Mouse (Mus musculus): ENCODE measurements around the gene Gm43552. TPM values are rescaled to one million over a fixed set of nuclear protein-coding genes. Genes with fewer than 3 reads are reported as not detected.

Gene Gm43552
- polyA plus RNA-seq, 1 experiment = not detected

GRCm38 (mm10) chr5:65428321-65428720 lies 64.3 kb downstream of the Gm43552 start:
- no peak overlapping the region for H3K4me3 ChIP-seq (ENCODE audit: low read depth, low read length)
- no peaks in the 10 kb centered on the region for H3K4me1 ChIP-seq (ENCODE audit: control insufficient read depth, insufficient read depth, low read length)
- no peak overlapping the region for H3K27ac ChIP-seq (ENCODE audit: insufficient read depth, low read length)
- no peaks in the 10 kb centered on the region for H3K27me3 ChIP-seq (ENCODE audit: control insufficient read depth, insufficient read depth, low read length, poor library complexity, severe bottlenecking)
- H3K36me3 ChIP-seq (ENCODE audit: control insufficient read depth, insufficient read depth, low read length, poor library complexity, severe bottlenecking) = no peaks in the 10 kb centered on the region
- H3K9ac ChIP-seq (ENCODE audit: low read depth, poor library complexity, severe bottlenecking) = no peak overlapping the region
- TF ChIP-seq CTCF (IDR thresholded peaks at IDR 0.05; ENCODE audit: low read depth, low read length) (no peak), EP300 (IDR thresholded peaks at IDR 0.05; ENCODE audit: insufficient read depth, low read depth, low read length) (no peak), POLR2A (IDR thresholded peaks at IDR 0.05; ENCODE audit: insufficient read depth, low read length) (no peak)
- no peaks in the 10 kb centered on the region for H3K9me3 ChIP-seq (replicated peaks; ENCODE audit: control insufficient read depth, insufficient read depth, low read length, poor library complexity, severe bottlenecking)

- Histone ChIP-seq H3K36me3 (ENCODE audit: control insufficient read depth, insufficient read depth, low read length, poor library complexity, severe bottlenecking) (no peaks in the 10 kb centered on the region; the same call in 1 of the 2 replicates), H3K27me3 (ENCODE audit: control insufficient read depth, insufficient read depth, low read length, poor library complexity, severe bottlenecking) (no peaks in the 10 kb centered on the region)
- TF ChIP-seq EP300 (IDR thresholded peaks at IDR 0.05; ENCODE audit: insufficient read depth, low read depth, low read length) (no peak), CTCF (IDR thresholded peaks at IDR 0.05; ENCODE audit: low read depth, low read length) (no peak), POLR2A (IDR thresholded peaks at IDR 0.05; ENCODE audit: insufficient read depth, low read length) (no peak)
Observed at GRCm38 (mm10) chr5:65425251-65425650, 67.4 kb downstream of the Gm43552 start.

GRCm38 (mm10) chr5:65424215-65424614 lies 68.4 kb downstream of the Gm43552 start:
- H3K4me1 ChIP-seq (ENCODE audit: control insufficient read depth, insufficient read depth, low read length) = no peaks in the 10 kb centered on the region
- no peaks in the 10 kb centered on the region; the same call in 1 of the 2 replicates for H3K36me3 ChIP-seq (ENCODE audit: control insufficient read depth, insufficient read depth, low read length, poor library complexity, severe bottlenecking)
- no peak overlapping the region for H3K9ac ChIP-seq (ENCODE audit: low read depth, poor library complexity, severe bottlenecking)
- no peaks in the 10 kb centered on the region for H3K9me3 ChIP-seq (replicated peaks; ENCODE audit: control insufficient read depth, insufficient read depth, low read length, poor library complexity, severe bottlenecking)
- TF ChIP-seq EP300 (IDR thresholded peaks at IDR 0.05; ENCODE audit: insufficient read depth, low read depth, low read length) (no peak), POLR2A (IDR thresholded peaks at IDR 0.05; ENCODE audit: insufficient read depth, low read length) (no peak), CTCF (IDR thresholded peaks at IDR 0.05; ENCODE audit: low read depth, low read length) (no peak)
- no peaks in the 10 kb centered on the region for H3K27me3 ChIP-seq (ENCODE audit: control insufficient read depth, insufficient read depth, low read length, poor library complexity, severe bottlenecking)
- no peak overlapping the region for H3K27ac ChIP-seq (ENCODE audit: insufficient read depth, low read length)
- H3K4me3 ChIP-seq (ENCODE audit: low read depth, low read length) = no peak overlapping the region

More at GRCm38 (mm10) chr5:65425251-65425650, 67.4 kb downstream of the Gm43552 start:
- Histone ChIP-seq H3K4me1 (ENCODE audit: control insufficient read depth, insufficient read depth, low read length) (no peaks in the 10 kb centered on the region), H3K27ac (ENCODE audit: insufficient read depth, low read length) (no peak overlapping the region), H3K4me3 (ENCODE audit: low read depth, low read length) (no peak overlapping the region), H3K9ac (ENCODE audit: low read depth, poor library complexity, severe bottlenecking) (no peak overlapping the region), H3K9me3 (replicated peaks; ENCODE audit: control insufficient read depth, insufficient read depth, low read length, poor library complexity, severe bottlenecking) (no peaks in the 10 kb centered on the region)

GRCm38 (mm10) chr5:65422803-65423202 lies 69.8 kb downstream of the Gm43552 start:
- Histone ChIP-seq H3K27ac (ENCODE audit: insufficient read depth, low read length) (no peak overlapping the region), H3K27me3 (ENCODE audit: control insufficient read depth, insufficient read depth, low read length, poor library complexity, severe bottlenecking) (no peaks in the 10 kb centered on the region), H3K4me3 (ENCODE audit: low read depth, low read length) (no peak overlapping the region), H3K4me1 (ENCODE audit: control insufficient read depth, insufficient read depth, low read length) (no peaks in the 10 kb centered on the region), H3K9me3 (replicated peaks; ENCODE audit: control insufficient read depth, insufficient read depth, low read length, poor library complexity, severe bottlenecking) (no peaks in the 10 kb centered on the region), H3K9ac (ENCODE audit: low read depth, poor library complexity, severe bottlenecking) (no peak overlapping the region), H3K36me3 (ENCODE audit: control insufficient read depth, insufficient read depth, low read length, poor library complexity, severe bottlenecking) (no peaks in the 10 kb centered on the region; the same call in 1 of the 2 replicates)
- no peak for TF ChIP-seq EP300 (IDR thresholded peaks at IDR 0.05; ENCODE audit: insufficient read depth, low read depth, low read length)
- TF ChIP-seq POLR2A (IDR thresholded peaks at IDR 0.05; ENCODE audit: insufficient read depth, low read length) = no peak

- no peak for TF ChIP-seq POLR2A (IDR thresholded peaks at IDR 0.05; ENCODE audit: insufficient read depth, low read length)
- TF ChIP-seq EP300 (IDR thresholded peaks at IDR 0.05; ENCODE audit: insufficient read depth, low read depth, low read length) = no peak
- TF ChIP-seq CTCF (IDR thresholded peaks at IDR 0.05; ENCODE audit: low read depth, low read length) = no peak
- H3K4me1 ChIP-seq (ENCODE audit: control insufficient read depth, insufficient read depth, low read length) = no peaks in the 10 kb centered on the region
- H3K36me3 ChIP-seq (ENCODE audit: control insufficient read depth, insufficient read depth, low read length, poor library complexity, severe bottlenecking) = no peaks in the 10 kb centered on the region; the same call in 1 of the 2 replicates
- no peaks in the 10 kb centered on the region for H3K27me3 ChIP-seq (ENCODE audit: control insufficient read depth, insufficient read depth, low read length, poor library complexity, severe bottlenecking)
- H3K9ac ChIP-seq (ENCODE audit: low read depth, poor library complexity, severe bottlenecking) = no peak overlapping the region
- no peaks in the 10 kb centered on the region for H3K9me3 ChIP-seq (replicated peaks; ENCODE audit: control insufficient read depth, insufficient read depth, low read length, poor library complexity, severe bottlenecking)
- H3K27ac ChIP-seq (ENCODE audit: insufficient read depth, low read length) = no peak overlapping the region
- H3K4me3 ChIP-seq (ENCODE audit: low read depth, low read length) = no peak overlapping the region
Observed at GRCm38 (mm10) chr5:65420822-65421221, 71.8 kb downstream of the Gm43552 start.

- no peaks in the 10 kb centered on the region for H3K27me3 ChIP-seq (ENCODE audit: control insufficient read depth, insufficient read depth, low read length, poor library complexity, severe bottlenecking)
- H3K9me3 ChIP-seq (replicated peaks; ENCODE audit: control insufficient read depth, insufficient read depth, low read length, poor library complexity, severe bottlenecking) = no peaks in the 10 kb centered on the region
- H3K4me3 ChIP-seq (ENCODE audit: low read depth, low read length) = no peak overlapping the region
- H3K4me1 ChIP-seq (ENCODE audit: control insufficient read depth, insufficient read depth, low read length) = peaks cover 1% of the 10 kb centered on the region
- H3K9ac ChIP-seq (ENCODE audit: low read depth, poor library complexity, severe bottlenecking) = no peak overlapping the region
- H3K36me3 ChIP-seq (ENCODE audit: control insufficient read depth, insufficient read depth, low read length, poor library complexity, severe bottlenecking) = no peaks in the 10 kb centered on the region; the same call in 1 of the 2 replicates
- H3K27ac ChIP-seq (ENCODE audit: insufficient read depth, low read length) = no peak overlapping the region
- TF ChIP-seq CTCF (IDR thresholded peaks at IDR 0.05; ENCODE audit: low read depth, low read length) = no peak
- TF ChIP-seq EP300 (IDR thresholded peaks at IDR 0.05; ENCODE audit: insufficient read depth, low read depth, low read length) = no peak
- TF ChIP-seq POLR2A (IDR thresholded peaks at IDR 0.05; ENCODE audit: insufficient read depth, low read length) = no peak
Observed at GRCm38 (mm10) chr5:65419136-65419535, 73.5 kb downstream of the Gm43552 start.

All from ES-Bruce4 (cell line).